Mouse (Mus musculus) testis, adult 2 months (tissue): Measurements from ENCODE around the gene Ankrd35.

Experiments used
- CTCF ChIP-seq: fragments of 200-500 bp; IDR thresholded peaks from 2 replicates; pipeline ENCODE4 v1.5.1; 2012; ENCODE audit warnings: low read depth, mild to moderate bottlenecking, inconsistent platforms, low read length, moderate library complexity; ENCODE audit not compliant: control insufficient read depth, insufficient read depth, insufficient replicate concordance
- POLR2A ChIP-seq: fragments of 200-500 bp; IDR thresholded peaks from 2 replicates; pipeline ENCODE4 v1.6.1; 2012; ENCODE audit warnings: low read depth, mild to moderate bottlenecking, inconsistent platforms, low read length, moderate library complexity; ENCODE audit not compliant: control insufficient read depth

GRCm38 (mm10) chr3:96706984-96707383 lies 37.1 kb downstream of the Ankrd35 start:
- TF ChIP-seq CTCF = no peak
- no peak for TF ChIP-seq POLR2A
